In the genomic region with DNA sequence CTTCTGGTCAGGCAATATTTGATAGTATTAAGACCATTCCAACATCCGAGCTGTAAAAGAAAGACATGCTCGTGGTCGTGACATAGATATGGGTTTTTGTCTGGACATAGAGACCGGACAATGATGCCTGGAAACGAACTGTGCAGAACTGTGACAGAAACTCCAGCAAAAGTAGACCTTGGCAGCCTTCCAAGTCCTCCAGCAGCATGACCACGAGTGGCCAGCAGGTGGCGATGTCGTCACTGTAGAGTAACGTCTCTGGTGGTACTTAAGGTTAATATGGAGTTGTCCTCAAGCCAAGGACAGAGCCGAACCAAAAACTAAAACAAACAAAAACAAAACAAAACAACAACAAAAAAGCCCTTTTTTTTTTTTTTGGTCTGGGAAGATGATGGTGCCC, we compare ENCODE assay signal across 7 mouse cellular contexts.
DNase-seq lines count a peak whose midpoint lies in the region; ATAC-seq lines count a peak whose summit lies in the region.

No protein-coding gene starts in this region.

- ATAC-seq in common myeloid progenitor, adult 5-6 weeks (replicated peaks; ENCODE audit: low read depth, poor library complexity, severe bottlenecking): peak; percentile 72

- DNase-seq in CD8-positive naive resting alpha-beta T cell, adult 2 months (ENCODE audit: low read depth in 2 of 2, low spot score in 2 of 2): peak; percentile 79 to 85
- peak; percentile 72 for DNase-seq in ZHBTc4 (ENCODE audit: low read depth, low spot score)
- DNase-seq in heart, adult 8-10 months (ENCODE audit: low spot score): peak; percentile 81
- peak; percentile 70 to 91 for DNase-seq in layer of hippocampus, adult 8-10 months (ENCODE audit: low spot score in 2 of 2)
- DNase-seq in lung, postnatal 36 days: peak; percentile 90
- DNase-seq in spleen, adult 18-20 months: peak; percentile 29 to 65

Comparison
In these comparisons a context has a peak if more than half of its experiments do, and no peak if none do; other contexts are left out.
1. Peak in every context shown above with its lines: DNase-seq and ATAC-seq.